Comparison of ENCODE assay signal across 8 mouse cellular contexts in genomic region chr11:3127303-3127795, GRCm38 (mm10).
DNase-seq lines count a peak whose midpoint lies in the region; ATAC-seq and TF ChIP-seq lines count a peak whose summit lies in the region.
"Not testable (repeated sequence)": the region's sequence is repeated elsewhere in the genome, so short reads cannot be mapped to it uniquely, and the experiment has no call there.

No protein-coding gene starts in this region.

- peaks cover 16% of the 10 kb centered on the region for H3K9me3 ChIP-seq in embryonic facial prominence, embryonic 15.5 days (replicated peaks)
- H3K9me3 ChIP-seq in heart, embryonic 12.5 days (replicated peaks): peaks cover 20% of the 10 kb centered on the region
- peaks cover 13% of the 10 kb centered on the region for H3K9me3 ChIP-seq in kidney, embryonic 14.5 days (ENCODE audit: control insufficient read depth, low read length)
- H3K9me3 ChIP-seq in liver, embryonic 14.5 days (ENCODE audit: control insufficient read depth, low read length); stomach, embryonic 15.5 days: not testable (repeated sequence)
- peaks cover 15% of the 10 kb centered on the region for H3K9me3 ChIP-seq in midbrain, postnatal 0 days (ENCODE audit: low read length)

- not testable (repeated sequence) for H3K36me3 ChIP-seq in embryonic facial prominence, embryonic 15.5 days; heart, embryonic 12.5 days; kidney, embryonic 14.5 days (ENCODE audit: control insufficient read depth, insufficient read depth, low read length); liver, embryonic 14.5 days (replicated peaks; ENCODE audit: control insufficient read depth, insufficient read depth, low read depth); midbrain, postnatal 0 days (ENCODE audit: insufficient read depth, low read length); stomach, embryonic 15.5 days

- not testable (repeated sequence) for TF ChIP-seq CTCF in liver, embryonic 14.5 days (IDR thresholded peaks at IDR 0.05; ENCODE audit: low read depth); midbrain, postnatal 0 days (IDR thresholded peaks at IDR 0.05)

- not testable (repeated sequence) for H3K4me3 ChIP-seq in embryonic facial prominence, embryonic 15.5 days (replicated peaks); heart, embryonic 12.5 days; kidney, embryonic 14.5 days (ENCODE audit: low read length); liver, embryonic 14.5 days (ENCODE audit: insufficient read depth in 1 of 2, low read depth in 2 of 2, low read length in 2 of 2); midbrain, postnatal 0 days (ENCODE audit: low read depth, low read length); stomach, embryonic 15.5 days (replicated peaks)

- H3K4me2 ChIP-seq in embryonic facial prominence, embryonic 15.5 days (replicated peaks); heart, embryonic 12.5 days; kidney, embryonic 14.5 days (replicated peaks; ENCODE audit: low read depth, low read length); liver, embryonic 14.5 days (ENCODE audit: low read depth); midbrain, postnatal 0 days (ENCODE audit: low read depth, low read length, poor library complexity, severe bottlenecking); stomach, embryonic 15.5 days: not testable (repeated sequence)

- H3K4me1 ChIP-seq in embryonic facial prominence, embryonic 15.5 days; heart, embryonic 12.5 days (replicated peaks); kidney, embryonic 14.5 days (ENCODE audit: control insufficient read depth, insufficient read depth, low read length); liver, embryonic 14.5 days (replicated peaks; ENCODE audit: control insufficient read depth in 2 of 2, insufficient read depth in 2 of 2, low read length in 1 of 2); midbrain, postnatal 0 days (ENCODE audit: insufficient read depth, low read length); stomach, embryonic 15.5 days: not testable (repeated sequence)

- not testable (repeated sequence) for H3K9ac ChIP-seq in embryonic facial prominence, embryonic 15.5 days; heart, embryonic 12.5 days; kidney, embryonic 14.5 days (ENCODE audit: low read depth, low read length); liver, embryonic 14.5 days (replicated peaks); midbrain, postnatal 0 days (replicated peaks; ENCODE audit: low read length, poor library complexity, severe bottlenecking); stomach, embryonic 15.5 days

- ATAC-seq in embryonic facial prominence, embryonic 15.5 days (ENCODE audit: insufficient number of reproducible peaks, low FRiP score, low TSS enrichment, low read depth): peak; percentile 58
- peak; percentile 58 for ATAC-seq in heart, embryonic 12.5 days (ENCODE audit: insufficient number of reproducible peaks, low FRiP score)
- ATAC-seq in kidney, embryonic 14.5 days (ENCODE audit: low FRiP score, low TSS enrichment): peak; percentile 36
- ATAC-seq in liver, embryonic 14.5 days (ENCODE audit: insufficient read depth): peak; percentile 12
- ATAC-seq in midbrain, postnatal 0 days (ENCODE audit: low FRiP score): peak; percentile 33
- ATAC-seq in stomach, embryonic 15.5 days (ENCODE audit: insufficient read depth, low FRiP score, low read depth): peak; percentile 70

- WGBS in embryonic facial prominence, embryonic 15.5 days: 75% methylated on average over 5 of the region's 7 CpGs
- 86% methylated on average over 5 of the region's 7 CpGs for WGBS in heart, embryonic 12.5 days
- WGBS in kidney, embryonic 14.5 days: 89% methylated on average over 5 of the region's 7 CpGs
- 71% methylated on average over 5 of the region's 7 CpGs for WGBS in liver, embryonic 14.5 days (ENCODE audit: insufficient replicate concordance)
- WGBS in midbrain, postnatal 0 days: 93% methylated on average over 5 of the region's 7 CpGs
- 76% methylated on average over 5 of the region's 7 CpGs for WGBS in stomach, embryonic 15.5 days

- H3K27ac ChIP-seq in embryonic facial prominence, embryonic 15.5 days (replicated peaks); heart, embryonic 12.5 days (ENCODE audit: poor library complexity, severe bottlenecking); kidney, embryonic 14.5 days (ENCODE audit: low read depth, low read length); liver, embryonic 14.5 days; midbrain, postnatal 0 days (ENCODE audit: low read depth, low read length); stomach, embryonic 15.5 days: not testable (repeated sequence)

- not testable (repeated sequence) for TF ChIP-seq EP300 in liver, embryonic 14.5 days (IDR thresholded peaks at IDR 0.05; ENCODE audit: low read depth)

- H3K27me3 ChIP-seq in embryonic facial prominence, embryonic 15.5 days; heart, embryonic 12.5 days (replicated peaks); kidney, embryonic 14.5 days (ENCODE audit: control insufficient read depth, insufficient read depth, low read length); liver, embryonic 14.5 days (ENCODE audit: control insufficient read depth, insufficient read depth, low read length); midbrain, postnatal 0 days (ENCODE audit: insufficient read depth, low read length); stomach, embryonic 15.5 days (replicated peaks): not testable (repeated sequence)

- DNase-seq in 3134 (ENCODE audit: extremely low read depth, insufficient read length, low spot score): peak; percentile 47
- DNase-seq in adrenal gland, postnatal 25 days: peak; percentile 53
- DNase-seq in liver, embryonic 14.5 days (ENCODE audit: low read depth in 3 of 3, low spot score in 3 of 3); midbrain, postnatal 0 days (ENCODE audit: low spot score): not testable (repeated sequence)

Comparison
In these comparisons a context has a peak if more than half of its experiments do, and no peak if none do; other contexts are left out.
1. ATAC-seq: peak in every context shown above with its lines; median percentile 70 in stomach, embryonic 15.5 days; 58 in embryonic facial prominence, embryonic 15.5 days; 58 in heart, embryonic 12.5 days; 36 in kidney, embryonic 14.5 days; 33 in midbrain, postnatal 0 days; 12 in liver, embryonic 14.5 days.